Comparison of ENCODE assay signal across 8 mouse cellular contexts in the genomic region with DNA sequence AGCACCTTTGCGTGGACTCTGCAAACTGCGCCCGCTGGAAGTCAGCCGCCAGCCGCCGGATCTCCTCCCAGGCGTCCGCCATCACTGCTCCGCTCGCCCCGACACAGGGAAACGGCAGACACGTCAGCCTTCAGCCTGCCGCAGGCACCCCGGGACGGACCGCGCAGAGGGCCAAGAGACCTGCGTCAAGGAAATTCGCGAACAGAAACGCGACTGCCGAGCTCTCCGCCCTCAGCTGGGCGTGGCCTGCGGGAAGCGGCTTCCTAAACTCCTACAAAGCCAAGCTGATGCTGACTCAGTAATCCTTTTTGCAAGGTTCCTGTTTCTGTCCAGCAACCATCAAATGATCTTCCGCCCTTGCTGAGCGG. TPM values are rescaled to one million over a fixed set of nuclear protein-coding genes. Genes with fewer than 3 reads are reported as not detected.
DNase-seq lines count a peak whose midpoint lies in the region; ATAC-seq and TF ChIP-seq lines count a peak whose summit lies in the region.

A gene (minus strand): TSS at position 151 of the 368 bp plus-strand sequence.

- no peaks in the 10 kb centered on the region for H3K9me3 ChIP-seq in heart, embryonic 12.5 days (replicated peaks)
- no peaks in the 10 kb centered on the region for H3K9me3 ChIP-seq in kidney, postnatal 0 days (replicated peaks; ENCODE audit: low read length)
- H3K9me3 ChIP-seq in liver, embryonic 11.5 days (ENCODE audit: control insufficient read depth, low read length): no peaks in the 10 kb centered on the region
- no peaks in the 10 kb centered on the region for H3K9me3 ChIP-seq in stomach, embryonic 14.5 days (ENCODE audit: control insufficient read depth, low read depth, low read length)

- under 1% methylated on average over 26 of the region's 30 CpGs for WGBS in heart, embryonic 12.5 days
- WGBS in kidney, postnatal 0 days: under 1% methylated on average over 30 of the region's 30 CpGs
- WGBS in liver, embryonic 11.5 days: under 1% methylated on average over 30 of the region's 30 CpGs
- WGBS in stomach, embryonic 14.5 days: 0% methylated on average over 30 of the region's 30 CpGs

- DNase-seq in CD4-positive helper T cell, adult 2 months (ENCODE audit: low read depth, low spot score): peak; percentile 94
- DNase-seq in brain, embryonic 18.5 days (ENCODE audit: low read depth, low spot score): peak; percentile 86
- DNase-seq in kidney, postnatal 0 days (ENCODE audit: low spot score): peak; percentile 96
- peak; percentile 91 for DNase-seq in liver, embryonic 11.5 days (ENCODE audit: low spot score)
- peak; percentile 93 for DNase-seq in naive thymus-derived CD4-positive, alpha-beta T cell, adult 2 months (ENCODE audit: low read depth)

- no peak for TF ChIP-seq CTCF in kidney, postnatal 0 days (IDR thresholded peaks at IDR 0.05; ENCODE audit: low read depth)

- peak within 1 kb of the TSS; percentile 80 for H3K9ac ChIP-seq in heart, embryonic 12.5 days
- H3K9ac ChIP-seq in kidney, postnatal 0 days (ENCODE audit: low read depth, low read length): peak within 1 kb of the TSS; percentile 95
- H3K9ac ChIP-seq in liver, embryonic 11.5 days (ENCODE audit: low read depth, low read length): peak within 1 kb of the TSS; percentile 86
- peak within 1 kb of the TSS; percentile 82 for H3K9ac ChIP-seq in stomach, embryonic 14.5 days (replicated peaks; ENCODE audit: low read depth, low read length)

- peak; percentile 99 for ATAC-seq in erythroid progenitor cell, adult 5-6 weeks (replicated peaks; ENCODE audit: low FRiP score, poor library complexity, severe bottlenecking)
- peak; percentile 98 for ATAC-seq in heart, embryonic 12.5 days (ENCODE audit: insufficient number of reproducible peaks, low FRiP score)
- ATAC-seq in kidney, postnatal 0 days (replicated peaks; ENCODE audit: low FRiP score, low read depth): peak; percentile 99
- peak; percentile 99 for ATAC-seq in liver, embryonic 11.5 days (replicated peaks; ENCODE audit: low FRiP score)
- peak; percentile 98 for ATAC-seq in stomach, embryonic 14.5 days (ENCODE audit: insufficient number of reproducible peaks, insufficient read depth, low FRiP score, low read depth)

- peak within 1 kb of the TSS; percentile 58 for H3K4me2 ChIP-seq in heart, embryonic 12.5 days
- peak within 1 kb of the TSS; percentile 69 for H3K4me2 ChIP-seq in kidney, postnatal 0 days (ENCODE audit: low read length)
- H3K4me2 ChIP-seq in liver, embryonic 11.5 days: peak within 1 kb of the TSS; percentile 77
- H3K4me2 ChIP-seq in stomach, embryonic 14.5 days (replicated peaks; ENCODE audit: low read depth, low read length): peak within 1 kb of the TSS; percentile 47

- 0 out of 2 replicates have a peak, but pooled peaks cover 5% of the 10 kb centered on the region for H3K4me1 ChIP-seq in heart, embryonic 12.5 days (replicated peaks)
- H3K4me1 ChIP-seq in kidney, postnatal 0 days (replicated peaks; ENCODE audit: insufficient read depth, low read length): no peaks in the 10 kb centered on the region
- no peaks in the 10 kb centered on the region; the same call in 1 of the 2 replicates for H3K4me1 ChIP-seq in liver, embryonic 11.5 days (replicated peaks; ENCODE audit: control insufficient read depth, insufficient read depth, low read length)
- no peaks in the 10 kb centered on the region for H3K4me1 ChIP-seq in stomach, embryonic 14.5 days (ENCODE audit: control insufficient read depth, insufficient read depth, low read length)

- peaks cover 24% of the 10 kb centered on the region for H3K36me3 ChIP-seq in heart, embryonic 12.5 days
- peaks cover 10% of the 10 kb centered on the region for H3K36me3 ChIP-seq in kidney, postnatal 0 days (ENCODE audit: insufficient read depth, low read length)
- H3K36me3 ChIP-seq in liver, embryonic 11.5 days (ENCODE audit: control insufficient read depth, insufficient read depth, low read length): peaks cover 7% of the 10 kb centered on the region; the same call in 1 of the 2 replicates
- H3K36me3 ChIP-seq in stomach, embryonic 14.5 days (ENCODE audit: control insufficient read depth, insufficient read depth, low read length): peaks cover 9% of the 10 kb centered on the region

- peak within 1 kb of the TSS; percentile 94 for H3K27ac ChIP-seq in heart, embryonic 12.5 days (ENCODE audit: poor library complexity, severe bottlenecking)
- peak within 1 kb of the TSS; percentile 94 for H3K27ac ChIP-seq in kidney, postnatal 0 days
- H3K27ac ChIP-seq in liver, embryonic 11.5 days (ENCODE audit: low read depth, low read length): peak within 1 kb of the TSS; percentile 84
- peak within 1 kb of the TSS; percentile 94 for H3K27ac ChIP-seq in stomach, embryonic 14.5 days (ENCODE audit: low read length)

- H3K4me3 ChIP-seq in heart, embryonic 12.5 days: peak within 1 kb of the TSS; percentile 72
- peak within 1 kb of the TSS; percentile 65 for H3K4me3 ChIP-seq in kidney, postnatal 0 days (replicated peaks; ENCODE audit: low read depth, low read length)
- H3K4me3 ChIP-seq in liver, embryonic 11.5 days (ENCODE audit: low read depth, low read length): peak within 1 kb of the TSS; percentile 81
- H3K4me3 ChIP-seq in stomach, embryonic 14.5 days (ENCODE audit: low read depth, low read length): peak within 1 kb of the TSS; percentile 57

- no peaks in the 10 kb centered on the region for H3K27me3 ChIP-seq in heart, embryonic 12.5 days (replicated peaks)
- H3K27me3 ChIP-seq in kidney, postnatal 0 days (ENCODE audit: insufficient read depth, low read length): no peaks in the 10 kb centered on the region
- H3K27me3 ChIP-seq in liver, embryonic 11.5 days (replicated peaks; ENCODE audit: control insufficient read depth, insufficient read depth, low read length): no peaks in the 10 kb centered on the region
- no peaks in the 10 kb centered on the region for H3K27me3 ChIP-seq in stomach, embryonic 14.5 days (ENCODE audit: control insufficient read depth, insufficient read depth, low read length)

RNA-seq across cellular contexts. Expression of the gene that starts here (rescaled TPM):
- 4.7 and 7.5 TPM in 2 replicates for total RNA-seq in erythroid progenitor cell, adult 5-6 weeks (2015; ENCODE audit: low replicate concordance)
- total RNA-seq in erythroid progenitor cell, adult 5-6 weeks (2017; ENCODE audit: low replicate concordance): 2.6 and 3.0 TPM in 2 replicates
- 29.8 and 32.4 TPM in 2 replicates for polyA plus RNA-seq in heart, embryonic 12.5 days (2016; fragmentation: Nextera tagmentation; extraction: Ambion mirVana)
- polyA plus RNA-seq in kidney, postnatal 0 days (2015; fragmentation: Nextera tagmentation; extraction: Ambion mirVana): 43.5 and 44.1 TPM in 2 replicates
- 31.1 and 35.4 TPM in 2 replicates for polyA plus RNA-seq in liver, embryonic 11.5 days (2014; fragmentation: Nextera tagmentation; extraction: Ambion mirVana)
- polyA plus RNA-seq in stomach, embryonic 14.5 days (2014; fragmentation: Nextera tagmentation; extraction: Ambion mirVana): 47.6 and 50.1 TPM in 2 replicates

Comparison
In these comparisons a context has a peak if more than half of its experiments do, and no peak if none do; other contexts are left out.
1. Peak in every context shown above with its lines: DNase-seq, ATAC-seq, H3K4me3 ChIP-seq and H3K27ac ChIP-seq.